Comparison of ENCODE assay signal across 1 mouse cellular context in genomic region chr11:103265856-103266255, GRCm38 (mm10).
TF ChIP-seq lines count a peak whose summit lies in the region.

No protein-coding gene starts in this region.

TF ChIP-seq in MEL, 35 proteins besides CTCF, POLR2A, EP300 and RAD21 (continued from another document):
- TF ChIP-seq JUND (IDR thresholded peaks at IDR 0.05; ENCODE audit: low read depth, low read length) (no peak), POLR2AphosphoS5 (IDR thresholded peaks at IDR 0.05; ENCODE audit: borderline replicate concordance, low read depth, low read length) (no peak), MAX (IDR thresholded peaks at IDR 0.05; ENCODE audit: low read length) (no peak), TCF12 (IDR thresholded peaks at IDR 0.05; ENCODE audit: low read depth, low read length) (no peak), UBTF (IDR thresholded peaks at IDR 0.05; ENCODE audit: borderline replicate concordance, insufficient read depth, low read depth, low read length) (no peak), GABPA (IDR thresholded peaks at IDR 0.05; ENCODE audit: low read depth, low read length) (no peak), ZMIZ1 (IDR thresholded peaks at IDR 0.05; ENCODE audit: low read depth, low read length) (no peak), E2F4 (IDR thresholded peaks at IDR 0.05; ENCODE audit: borderline replicate concordance, low read depth, low read length) (no peak), ZNF384 (IDR thresholded peaks at IDR 0.05; ENCODE audit: low read depth, low read length) (no peak), MAZ (IDR thresholded peaks at IDR 0.05; ENCODE audit: low read depth, low read length) (no peak), SIN3A (IDR thresholded peaks at IDR 0.05; ENCODE audit: low read length) (no peak)
TF ChIP-seq in MEL: peak in this region for 0.
